Mouse (Mus musculus) liver, adult 2 months (tissue): Measurements from ENCODE around the gene Gm17617. TPM values are rescaled to one million over a fixed set of nuclear protein-coding genes. Genes with fewer than 3 reads are reported as not detected.
A peak's percentile ranks its signal among the peaks of the same experiment; 100 is the strongest.

Experiments
- DNase-seq: peaks from one replicate; pipeline ENCODE4 v3.0.0-alpha.2; 2011; ENCODE audit warnings: low read depth, low spot score; ENCODE audit errors: extremely low read depth
- H3K27ac ChIP-seq: fragments of 200-500 bp; replicated peaks from 2 replicates; pipeline ENCODE4 v1.5.1; 2012; ENCODE audit warnings: low read depth, mild to moderate bottlenecking, control low read depth, inconsistent platforms, low read length; ENCODE audit not compliant: insufficient read depth
- H3K27me3 ChIP-seq: fragments of 200-500 bp; 2 replicates; pipeline ENCODE4 v1.6.1; 2012; ENCODE audit warnings: mild to moderate bottlenecking, moderate library complexity, low read length, inconsistent platforms; ENCODE audit not compliant: control insufficient read depth, insufficient read depth
- H3K36me3 ChIP-seq: fragments of 200-500 bp; 2 replicates; pipeline ENCODE4 v1.6.1; 2012; ENCODE audit warnings: low read length, inconsistent platforms; ENCODE audit not compliant: control insufficient read depth, insufficient read depth
- H3K4me1 ChIP-seq: fragments of 200-500 bp; 2 replicates; pipeline ENCODE4 v1.6.1; 2011; ENCODE audit warnings: low read length; ENCODE audit not compliant: control insufficient read depth, insufficient read depth
- H3K4me3 ChIP-seq: fragments of 200-500 bp; 2 replicates; pipeline ENCODE4 v1.5.1; 2011; ENCODE audit warnings: low read depth, mild to moderate bottlenecking, control low read depth, low read length, moderate library complexity; ENCODE audit not compliant: insufficient read depth
- H3K79me2 ChIP-seq: fragments of 200-500 bp; 2 replicates; pipeline ENCODE4 v1.6.1; 2012; ENCODE audit warnings: inconsistent platforms, mild to moderate bottlenecking, low read length, moderate library complexity; ENCODE audit not compliant: control insufficient read depth, insufficient read depth
- H3K9ac ChIP-seq: fragments of 200-500 bp; 2 replicates; pipeline ENCODE4 v1.6.1; 2012; ENCODE audit warnings: low read depth, mild to moderate bottlenecking, control low read depth, inconsistent platforms, low read length
- CTCF ChIP-seq: fragments of 200-500 bp; IDR thresholded peaks from 2 replicates; pipeline ENCODE4 v1.5.1; 2011; ENCODE audit warnings: low read depth, low read length, control low read depth
- POLR2A ChIP-seq: fragments of 200-500 bp; IDR thresholded peaks from 2 replicates; pipeline ENCODE4 v1.6.1; 2011; ENCODE audit warnings: low read length, control low read depth; ENCODE audit not compliant: insufficient read depth; ENCODE audit errors: extremely low read depth
- WGBS: fragments of 180-500 bp; shearing (Covaris S2); methylation state at CpG from one replicate; pipeline ENCODE4 v1.1.7; 2018; 5-methylcytosine and 5-hydroxymethylcytosine counted together
- polyA plus RNA-seq: library from polyadenylated mRNA; depleted of rRNA; stranded (reverse); fragments of >200 nt; gene quantifications from 2 replicates; pipeline ENCODE4 v1.2.3, GENCODE M21; 2012
- total RNA-seq: library from RNA; depleted of rRNA; stranded (reverse); fragments of >200 nt; gene quantifications from 2 replicates; pipeline ENCODE4 v1.2.3, GENCODE M21; 2014

Gm17617 gene
- total and polyA plus RNA-seq, 2 experiments, result not detected

DNA sequence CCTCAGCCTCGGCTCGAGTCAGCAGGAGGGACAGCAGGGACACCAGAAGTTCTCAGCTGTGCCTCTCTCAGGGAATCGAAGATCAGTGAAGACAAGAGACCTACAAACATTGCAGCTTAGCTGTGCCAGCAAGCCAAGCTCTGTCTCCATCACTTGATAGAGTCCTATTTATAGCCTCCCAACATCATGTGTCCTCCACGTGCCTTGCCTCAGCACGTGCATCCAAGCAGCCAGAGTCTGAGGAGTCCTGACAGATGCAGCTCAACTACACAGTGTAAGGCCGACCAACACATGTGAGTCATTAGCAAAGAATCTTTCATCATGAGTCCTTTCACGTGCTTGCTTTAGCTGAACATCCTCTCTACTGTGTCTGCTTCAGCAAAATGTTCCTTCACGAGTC is 25.7 kb downstream of the Gm17617 start:
- no peaks in the 10 kb centered on the region for H3K36me3 ChIP-seq
- H3K27me3 ChIP-seq, result no peaks in the 10 kb centered on the region
- H3K27ac ChIP-seq, result no peak overlapping the region
- H3K9ac ChIP-seq, result no peak overlapping the region
- 85% methylated on average over 8 of the region's 8 CpGs for WGBS
- DNase-seq, result no peak
- peaks cover 5% of the 10 kb centered on the region for H3K4me1 ChIP-seq
- peaks cover 4% of the 10 kb centered on the region; the same call in 1 of the 2 replicates for H3K79me2 ChIP-seq
- H3K4me3 ChIP-seq, result no peak overlapping the region
- TF ChIP-seq POLR2A (no peak), CTCF (no peak)

GRCm38 (mm10) chr13:55107116-55107515 is 26.2 kb downstream of the Gm17617 start:
- no peak for DNase-seq
- H3K79me2 ChIP-seq, result peaks cover 4% of the 10 kb centered on the region; the same call in 1 of the 2 replicates
- H3K4me1 ChIP-seq, result peaks cover 5% of the 10 kb centered on the region
- TF ChIP-seq POLR2A (no peak), CTCF (no peak)
- no peak overlapping the region for H3K4me3 ChIP-seq
- 94% methylated on average over 4 of the region's 4 CpGs for WGBS
- no peaks in the 10 kb centered on the region for H3K36me3 ChIP-seq
- H3K9ac ChIP-seq, result no peak overlapping the region
- no peaks in the 10 kb centered on the region for H3K27me3 ChIP-seq
- H3K27ac ChIP-seq, result no peak overlapping the region

DNA sequence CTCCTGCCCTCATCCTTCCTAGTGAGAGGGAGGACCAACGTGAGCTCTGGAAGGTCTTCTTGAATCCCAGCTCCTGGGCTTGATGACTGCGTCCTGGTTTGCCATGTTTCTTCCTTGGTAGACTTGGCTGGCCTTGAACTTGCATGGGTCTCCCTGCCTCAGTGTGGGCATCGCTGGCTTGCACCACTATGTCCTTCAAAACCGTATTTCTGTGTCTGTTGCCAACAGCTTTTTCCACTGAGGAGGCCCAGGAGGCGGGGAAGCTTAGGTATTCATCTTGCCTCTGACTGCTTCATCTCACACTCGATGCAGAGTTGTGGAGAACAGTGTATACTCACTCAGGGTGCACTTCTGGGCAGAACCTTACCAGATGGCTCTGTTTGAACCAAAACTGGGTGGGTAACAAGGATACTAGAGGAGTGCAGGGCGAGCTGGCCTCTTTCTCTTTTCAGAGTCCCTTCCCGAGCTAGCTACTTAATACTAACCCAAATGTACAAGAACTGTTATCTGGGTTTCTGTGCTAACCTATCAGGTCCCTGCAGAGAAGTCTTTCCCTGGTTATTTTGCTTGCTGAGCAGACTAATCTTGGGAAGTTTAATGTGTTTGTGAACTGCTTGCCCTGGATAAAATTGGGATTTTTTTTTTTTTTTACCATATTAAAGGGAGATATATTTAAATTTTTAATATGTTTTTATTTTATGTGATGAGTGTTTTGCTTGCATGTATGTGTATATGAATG is 27.2 kb downstream of the Gm17617 start:
- Histone ChIP-seq H3K4me3 (no peak overlapping the region), H3K79me2 (peaks cover 4% of the 10 kb centered on the region; the same call in 1 of the 2 replicates), H3K9ac (peak overlapping the region; percentile 3; the same call in 1 of the 2 replicates), H3K36me3 (no peaks in the 10 kb centered on the region), H3K27ac (no peak overlapping the region), H3K4me1 (peaks cover 5% of the 10 kb centered on the region), H3K27me3 (no peaks in the 10 kb centered on the region)
- DNase-seq, result no peak
- TF ChIP-seq CTCF, result no peak
- TF ChIP-seq POLR2A, result no peak
- 28% methylated on average over 8 of the region's 8 CpGs for WGBS

GRCm38 (mm10) chr13:55105045-55105952 is 28.0 kb downstream of the Gm17617 start, which contains the start of gene Zfp346:
Zfp346 (plus strand) TSS chr13:55105311.
- 0 out of 2 replicates have a peak within 1 kb of the TSS, but pooled peaks have one; percentile 32 for H3K27ac ChIP-seq
- TF ChIP-seq CTCF (0 out of 2 replicates have a peak, but pooled peaks have one; percentile 16), POLR2A (peak; percentile 78)
- H3K36me3 ChIP-seq, result no peaks in the 10 kb centered on the region
- H3K9ac ChIP-seq, result peak within 1 kb of the TSS; percentile 81
- no peaks in the 10 kb centered on the region for H3K27me3 ChIP-seq
- H3K79me2 ChIP-seq, result peaks cover 4% of the 10 kb centered on the region; the same call in 1 of the 2 replicates
- peak within 1 kb of the TSS; percentile 90 for H3K4me3 ChIP-seq
- under 1% methylated on average over 66 of the region's 66 CpGs for WGBS
- H3K4me1 ChIP-seq, result peaks cover 5% of the 10 kb centered on the region
- DNase-seq, result peak; percentile 84

DNA sequence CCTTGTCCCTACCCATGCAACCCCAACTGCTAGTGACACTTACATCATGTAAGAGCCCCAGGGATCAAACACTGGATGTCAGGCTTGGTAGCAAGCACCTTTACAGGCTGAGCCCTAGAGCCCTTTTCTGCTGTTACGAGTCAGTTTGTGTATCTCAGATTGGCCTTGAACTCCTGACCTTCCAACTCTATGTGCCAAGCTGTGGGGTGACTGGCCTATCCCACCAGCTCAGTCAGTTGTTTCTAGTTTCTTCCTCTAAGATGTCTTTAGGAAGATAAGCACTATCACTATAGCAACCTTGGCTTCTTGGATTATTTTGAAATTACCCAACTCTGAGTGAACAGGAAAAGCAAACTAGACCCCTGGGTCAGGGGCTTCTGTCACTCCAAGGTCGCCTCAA is 30.0 kb downstream of the Gm17617 start:
- peak; percentile 39 for DNase-seq
- Histone ChIP-seq H3K27ac (no peak overlapping the region), H3K4me3 (no peak overlapping the region), H3K9ac (no peak overlapping the region), H3K27me3 (no peaks in the 10 kb centered on the region), H3K4me1 (peaks cover 9% of the 10 kb centered on the region), H3K36me3 (no peaks in the 10 kb centered on the region), H3K79me2 (peaks cover 9% of the 10 kb centered on the region; the same call in 1 of the 2 replicates)
- TF ChIP-seq POLR2A, result no peak
- 30% methylated on average over 2 of the region's 2 CpGs for WGBS
